Mouse (Mus musculus): ENCODE measurements around the gene Lama5.

Lama5 gene

GRCm38 (mm10) chr2:180254436-180255209, 29.0 kb upstream of the Lama5 start:
- no peak for DNase-seq (ENCODE audit: low spot score in 2 of 2)

GRCm38 (mm10) chr2:180251838-180252237, 26.2 kb upstream of the Lama5 start:
- DNase-seq (ENCODE audit: low spot score in 2 of 2) = no peak

GRCm38 (mm10) chr2:180250930-180251611, 25.4 kb upstream of the Lama5 start:
- peak; percentile 89 to 90 for DNase-seq (ENCODE audit: low spot score in 2 of 2)

- DNase-seq (ENCODE audit: low spot score in 2 of 2) = no peak
These were observed 23.4 kb upstream of the Lama5 start for GRCm38 (mm10) chr2:180248947-180249660.

- DNase-seq (ENCODE audit: low spot score in 2 of 2) = no peak
These were observed 22.3 kb upstream of the Lama5 start for GRCm38 (mm10) chr2:180247916-180248315.

GRCm38 (mm10) chr2:180243108-180243507, 17.4 kb upstream of the Lama5 start:
- DNase-seq (ENCODE audit: low spot score in 2 of 2) = no peak

GRCm38 (mm10) chr2:180238591-180238990, 12.9 kb upstream of the Lama5 start:
- no peak for DNase-seq (ENCODE audit: low spot score in 2 of 2)

- no peak for DNase-seq (ENCODE audit: low spot score in 2 of 2)
These were observed 12.1 kb upstream of the Lama5 start for GRCm38 (mm10) chr2:180237601-180238345.

GRCm38 (mm10) chr2:180236930-180237329, 11.3 kb upstream of the Lama5 start:
- DNase-seq (ENCODE audit: low spot score in 2 of 2) = no peak

- no peak for DNase-seq (ENCODE audit: low spot score in 2 of 2)
These were observed 10.8 kb upstream of the Lama5 start for GRCm38 (mm10) chr2:180236500-180236899.

GRCm38 (mm10) chr2:180235788-180236187, 10.1 kb upstream of the Lama5 start:
- no peak for DNase-seq (ENCODE audit: low spot score in 2 of 2)

GRCm38 (mm10) chr2:180234980-180235379, 9.3 kb upstream of the Lama5 start:
- DNase-seq (ENCODE audit: low spot score in 2 of 2) = no peak

- no peak for DNase-seq (ENCODE audit: low spot score in 2 of 2)
These were observed 8.7 kb upstream of the Lama5 start for GRCm38 (mm10) chr2:180234353-180234752.

GRCm38 (mm10) chr2:180233101-180233904, 7.6 kb upstream of the Lama5 start:
- DNase-seq (ENCODE audit: low spot score in 2 of 2) = no peak

- no peak for DNase-seq (ENCODE audit: low spot score in 2 of 2)
These were observed 4.8 kb upstream of the Lama5 start for GRCm38 (mm10) chr2:180230482-180230881.

- no peak for DNase-seq (ENCODE audit: low spot score in 2 of 2)
These were observed 3.5 kb upstream of the Lama5 start for GRCm38 (mm10) chr2:180229129-180229528.

- DNase-seq (ENCODE audit: low spot score in 2 of 2) = no peak
These were observed 2.9 kb upstream of the Lama5 start for GRCm38 (mm10) chr2:180228592-180228991.

- no peak for DNase-seq (ENCODE audit: low spot score in 2 of 2)
These were observed 2.4 kb upstream of the Lama5 start for GRCm38 (mm10) chr2:180228060-180228458.

- DNase-seq (ENCODE audit: low spot score in 2 of 2) = no peak
These were observed 1.8 kb upstream of the Lama5 start for GRCm38 (mm10) chr2:180227262-180228059.

Data from right cerebral cortex, adult 2 months (tissue).